Mouse (Mus musculus) cerebellum, adult (tissue): ENCODE measurements at regions not wholly inside any gene's neighbourhood (a gene's known extent, or its start where the extent isn't known, plus 50 kb on each side); places are given as distances from the start of the nearest gene placed in this dataset.
"Not testable (repeated sequence)": the region's sequence is repeated elsewhere in the genome, so short reads cannot be mapped to it uniquely, and the experiment has no call there.

ENCODE experiments used
- ATAC-seq: cut with Nextera tagmentation; 2 replicates; pipeline ENCODE4 v1.9.2; 2017; ENCODE audit warnings: mild to moderate bottlenecking, moderate library complexity, mixed read lengths; ENCODE audit not compliant: insufficient number of reproducible peaks, low FRiP score, low TSS enrichment

GRCm38 (mm10) chr1:145784370-145784769 is 710.2 kb upstream of the Brinp3 start:
- ATAC-seq = not testable (repeated sequence)

GRCm38 (mm10) chr1:145806390-145806948 is 688.1 kb upstream of the Brinp3 start:
- ATAC-seq = peak; percentile 99

- ATAC-seq = no peak
Measured at GRCm38 (mm10) chr1:145847047-145847446, 647.5 kb upstream of the Brinp3 start.
